Mouse (Mus musculus): ENCODE measurements around the gene Chfr. TPM values are rescaled to one million over a fixed set of nuclear protein-coding genes. Genes with fewer than 3 reads are reported as not detected.
A peak's percentile ranks its signal among the peaks of the same experiment; 100 is the strongest.

Chfr gene
- polyA plus RNA-seq (2012; rRNA removed) (51.7 and 55.7 TPM in 2 replicates), polyA plus RNA-seq (2014; fragmentation: Nextera tagmentation; extraction: Ambion mirVana) (33.8 and 38.8 TPM in 2 replicates)

- WGBS: 3% methylated on average over 46 of the region's 46 CpGs
- peak; percentile 97 for DNase-seq (ENCODE audit: low spot score)
- Histone ChIP-seq H3K4me2 (replicated peaks; ENCODE audit: low read depth, low read length, severe bottlenecking) (peak within 1 kb of the TSS; percentile 81), H3K27ac (replicated peaks; ENCODE audit: low read depth, low read length) (peak within 1 kb of the TSS; percentile 16), H3K9me3 (ENCODE audit: control insufficient read depth, low read length) (peaks cover 15% of the 10 kb centered on the region), H3K4me1 (ENCODE audit: control insufficient read depth, insufficient read depth, low read length) (0 out of 2 replicates have a peak, but pooled peaks cover 2% of the 10 kb centered on the region), H3K27me3 (ENCODE audit: control insufficient read depth, insufficient read depth, low read length) (no peaks in the 10 kb centered on the region), H3K36me3 (ENCODE audit: control insufficient read depth, insufficient read depth, low read length) (peaks cover 20% of the 10 kb centered on the region), H3K9ac (ENCODE audit: low read depth, low read length, severe bottlenecking) (peak within 1 kb of the TSS; percentile 67), H3K4me3 (replicated peaks; ENCODE audit: low read length) (peak within 1 kb of the TSS; percentile 80)
- peak; percentile 99 for ATAC-seq (ENCODE audit: low FRiP score, low read depth)
- no peak for TF ChIP-seq POLR2A (IDR thresholded peaks at IDR 0.05; ENCODE audit: borderline replicate concordance, extremely low read depth, insufficient read depth, insufficient read length)
These were observed at the start of gene Chfr for GRCm38 (mm10) chr5:110135293-110136086. Gene Chfr, plus strand, starts transcription at chr5:110135842.

- no peak for TF ChIP-seq POLR2A (IDR thresholded peaks at IDR 0.05; ENCODE audit: borderline replicate concordance, extremely low read depth, insufficient read depth, insufficient read length)
- Histone ChIP-seq H3K4me2 (replicated peaks; ENCODE audit: low read depth, low read length, severe bottlenecking) (no peak overlapping the region), H3K36me3 (ENCODE audit: control insufficient read depth, insufficient read depth, low read length) (no peaks in the 10 kb centered on the region), H3K9ac (ENCODE audit: low read depth, low read length, severe bottlenecking) (no peak overlapping the region), H3K27me3 (ENCODE audit: control insufficient read depth, insufficient read depth, low read length) (no peaks in the 10 kb centered on the region), H3K27ac (replicated peaks; ENCODE audit: low read depth, low read length) (no peak overlapping the region), H3K4me1 (ENCODE audit: control insufficient read depth, insufficient read depth, low read length) (no peaks in the 10 kb centered on the region), H3K4me3 (replicated peaks; ENCODE audit: low read length) (no peak overlapping the region), H3K9me3 (ENCODE audit: control insufficient read depth, low read length) (no peaks in the 10 kb centered on the region)
- ATAC-seq (ENCODE audit: low FRiP score, low read depth) (no peak), DNase-seq (ENCODE audit: low spot score) (no peak)
- 31% methylated on average over 14 of the region's 14 CpGs for WGBS
These were observed 49.3 kb upstream of the Chfr start for GRCm38 (mm10) chr5:110086161-110086866.

- H3K4me2 ChIP-seq (replicated peaks; ENCODE audit: low read depth, low read length, severe bottlenecking): no peak overlapping the region
- H3K27me3 ChIP-seq (ENCODE audit: control insufficient read depth, insufficient read depth, low read length): no peaks in the 10 kb centered on the region
- no peaks in the 10 kb centered on the region for H3K9me3 ChIP-seq (ENCODE audit: control insufficient read depth, low read length)
- H3K9ac ChIP-seq (ENCODE audit: low read depth, low read length, severe bottlenecking): no peak overlapping the region
- no peak overlapping the region for H3K4me3 ChIP-seq (replicated peaks; ENCODE audit: low read length)
- ATAC-seq (ENCODE audit: low FRiP score, low read depth) (no peak), DNase-seq (ENCODE audit: low spot score) (no peak)
- no peak overlapping the region for H3K27ac ChIP-seq (replicated peaks; ENCODE audit: low read depth, low read length)
- no peak for TF ChIP-seq POLR2A (IDR thresholded peaks at IDR 0.05; ENCODE audit: borderline replicate concordance, extremely low read depth, insufficient read depth, insufficient read length)
- H3K36me3 ChIP-seq (ENCODE audit: control insufficient read depth, insufficient read depth, low read length): no peaks in the 10 kb centered on the region
- H3K4me1 ChIP-seq (ENCODE audit: control insufficient read depth, insufficient read depth, low read length): no peaks in the 10 kb centered on the region; the same call in 1 of the 2 replicates
- 45% methylated on average over 2 of the region's 2 CpGs for WGBS
These were observed 44.1 kb upstream of the Chfr start for GRCm38 (mm10) chr5:110091546-110091945.

- peak within 1 kb of the TSS; percentile 69 for H3K4me2 ChIP-seq (replicated peaks; ENCODE audit: low read depth, low read length, severe bottlenecking)
- no peak within 1 kb of the TSS for H3K27ac ChIP-seq (replicated peaks; ENCODE audit: low read depth, low read length)
- WGBS: 1% methylated on average over 25 of the region's 25 CpGs
- DNase-seq (ENCODE audit: low spot score) (peak; percentile 92), ATAC-seq (ENCODE audit: low FRiP score, low read depth) (peak; percentile 95)
- H3K4me3 ChIP-seq (replicated peaks; ENCODE audit: low read length): peak within 1 kb of the TSS; percentile 43
- H3K9ac ChIP-seq (ENCODE audit: low read depth, low read length, severe bottlenecking): peak within 1 kb of the TSS; percentile 59
- peak; percentile 31; the same call in 1 of the 2 replicates for TF ChIP-seq POLR2A (IDR thresholded peaks at IDR 0.05; ENCODE audit: borderline replicate concordance, extremely low read depth, insufficient read depth, insufficient read length)
- H3K4me1 ChIP-seq (ENCODE audit: control insufficient read depth, insufficient read depth, low read length): no peaks in the 10 kb centered on the region; the same call in 1 of the 2 replicates
- H3K36me3 ChIP-seq (ENCODE audit: control insufficient read depth, insufficient read depth, low read length): no peaks in the 10 kb centered on the region
- no peaks in the 10 kb centered on the region for H3K27me3 ChIP-seq (ENCODE audit: control insufficient read depth, insufficient read depth, low read length)
- H3K9me3 ChIP-seq (ENCODE audit: control insufficient read depth, low read length): no peaks in the 10 kb centered on the region
These were observed 41.4 kb upstream of the Chfr start, which contains the start of gene Gm35315 for GRCm38 (mm10) chr5:110094030-110094846. Gene Gm35315, minus strand, starts transcription at chr5:110094420.
